Mouse (Mus musculus) fibroblast of lung, adult 2 months (primary cell): ENCODE measurements around the gene Upk3bl.
"Not testable (repeated sequence)": the region's sequence is repeated elsewhere in the genome, so short reads cannot be mapped to it uniquely, and the experiment has no call there.

Experiments used
- DNase-seq: peaks from one replicate; pipeline ENCODE4 v3.0.0-alpha.2; 2011; ENCODE audit warnings: low read depth

Gene Upk3bl

GRCm38 (mm10) chr5:136048541-136048940 lies 5.8 kb upstream of the Upk3bl start:
- not testable (repeated sequence) for DNase-seq

GRCm38 (mm10) chr5:136049926-136050325 lies 4.4 kb upstream of the Upk3bl start:
- DNase-seq: no peak

- peak; percentile 79 for DNase-seq
These were observed 2.8 kb upstream of the Upk3bl start for GRCm38 (mm10) chr5:136051231-136052085.

GRCm38 (mm10) chr5:136052861-136053655 lies 1.2 kb upstream of the Upk3bl start:
- peak; percentile 65 for DNase-seq

GRCm38 (mm10) chr5:136056062-136056461 lies 1.8 kb downstream of the Upk3bl start:
- DNase-seq: no peak

GRCm38 (mm10) chr5:136057085-136057484 lies 2.8 kb downstream of the Upk3bl start:
- DNase-seq: no peak

- DNase-seq: no peak
These were observed 7.3 kb downstream of the Upk3bl start for GRCm38 (mm10) chr5:136061567-136061966.

GRCm38 (mm10) chr5:136063920-136064319 lies 9.6 kb downstream of the Upk3bl start:
- no peak for DNase-seq

GRCm38 (mm10) chr5:136066404-136067148 lies 12.3 kb downstream of the Upk3bl start:
- DNase-seq: not testable (repeated sequence)

GRCm38 (mm10) chr5:136069411-136069810 lies 15.1 kb downstream of the Upk3bl start:
- DNase-seq: no peak

GRCm38 (mm10) chr5:136073051-136073450 lies 18.8 kb downstream of the Upk3bl start:
- no peak for DNase-seq

GRCm38 (mm10) chr5:136073526-136073925 lies 19.2 kb downstream of the Upk3bl start:
- no peak for DNase-seq

GRCm38 (mm10) chr5:136075076-136075475 lies 20.8 kb downstream of the Upk3bl start:
- no peak for DNase-seq

- DNase-seq: no peak
These were observed 22.0 kb downstream of the Upk3bl start for GRCm38 (mm10) chr5:136076284-136076683.

- DNase-seq: no peak
These were observed 22.8 kb downstream of the Upk3bl start for GRCm38 (mm10) chr5:136077001-136077550.

GRCm38 (mm10) chr5:136078136-136078535 lies 23.8 kb downstream of the Upk3bl start:
- no peak for DNase-seq

- no peak for DNase-seq
These were observed 28.1 kb downstream of the Upk3bl start for GRCm38 (mm10) chr5:136082345-136082744.

- peak; percentile 80 for DNase-seq
These were observed 29.4 kb downstream of the Upk3bl start, which contains the start of gene Rasa4 for GRCm38 (mm10) chr5:136083669-136084107. Gene Rasa4 (plus strand): TSS chr5:136083916.

GRCm38 (mm10) chr5:136084144-136084881 lies 30.0 kb downstream of the Upk3bl start:
- DNase-seq: no peak

GRCm38 (mm10) chr5:136084891-136085651 lies 30.8 kb downstream of the Upk3bl start:
- no peak for DNase-seq
